8 mouse cellular contexts compared by ENCODE assay signal in genomic region chr5:73255321-73256251, GRCm38 (mm10). TPM values are rescaled to one million over a fixed set of nuclear protein-coding genes. Genes with fewer than 3 reads are reported as not detected.
DNase-seq lines count a peak whose midpoint lies in the region; ATAC-seq and TF ChIP-seq lines count a peak whose summit lies in the region.

No protein-coding gene starts in this region.

- peak overlapping the region; percentile 63 for H3K4me2 ChIP-seq in forebrain, embryonic 14.5 days (ENCODE audit: low read length)
- H3K4me2 ChIP-seq in lung, embryonic 14.5 days = peak overlapping the region; percentile 78

- H3K27ac ChIP-seq in MEL (ENCODE audit: control insufficient read depth, low read depth, low read length) = peak overlapping the region; percentile 86
- peak overlapping the region; percentile 96 for H3K27ac ChIP-seq in forebrain, embryonic 14.5 days (ENCODE audit: low read depth, low read length)
- peak overlapping the region; percentile 95 for H3K27ac ChIP-seq in lung, embryonic 14.5 days (ENCODE audit: low read depth)

- TF ChIP-seq RAD21 in MEL (IDR thresholded peaks at IDR 0.05; ENCODE audit: low read depth, low read length) = no peak

- 0 out of 4 replicates have a peak, but pooled peaks of 1 of the 2 experiments have one; percentile 12 for TF ChIP-seq POLR2A in MEL (IDR thresholded peaks at IDR 0.05; ENCODE audit: control insufficient read depth in 1 of 2, insufficient read depth in 1 of 2, low read depth in 1 of 2, low read length in 2 of 2, poor library complexity in 1 of 2)

- peaks cover 22 to 23% of the 10 kb centered on the region in 2 experiments for H3K4me1 ChIP-seq in MEL (ENCODE audit: control insufficient read depth in 1 of 2, insufficient read depth in 2 of 2, low read length in 2 of 2)
- H3K4me1 ChIP-seq in forebrain, embryonic 14.5 days (ENCODE audit: control insufficient read depth, insufficient read depth, low read length) = peaks cover 17% of the 10 kb centered on the region
- H3K4me1 ChIP-seq in lung, embryonic 14.5 days (ENCODE audit: insufficient read depth) = no peaks in the 10 kb centered on the region

- no peak for TF ChIP-seq EP300 in MEL (IDR thresholded peaks at IDR 0.05; ENCODE audit: low read depth in 1 of 2, low read length in 2 of 2)

- under 1% methylated on average over 60 of the region's 129 CpGs for WGBS in forebrain, embryonic 14.5 days
- WGBS in lung, embryonic 14.5 days = under 1% methylated on average over 99 of the region's 129 CpGs

- peak overlapping the region; percentile 95 to 96 for H3K4me3 ChIP-seq in MEL (ENCODE audit: control insufficient read depth in 1 of 2, insufficient read depth in 1 of 2, low read depth in 2 of 2, low read length in 2 of 2)
- peak overlapping the region; percentile 97 for H3K4me3 ChIP-seq in forebrain, embryonic 14.5 days (ENCODE audit: low read depth, low read length)
- peak overlapping the region; percentile 91 for H3K4me3 ChIP-seq in lung, embryonic 14.5 days (ENCODE audit: low read depth, low read length)

- intact Hi-C loops in heart, postnatal 10 days (cut with DNase I) = loop anchor here (2.0 kb wide), 3 partner anchors 25 to 123 kb away; partner anchors contain the start of gene Ociad1

- DNase-seq in MEL (ENCODE audit: low read depth, low spot score) = peak; percentile 73
- DNase-seq in cerebellum, adult 11 months = peak; percentile 56
- DNase-seq in forebrain, embryonic 14.5 days (ENCODE audit: low spot score) = peak; percentile 81
- peak; percentile 70 to 76 for DNase-seq in heart, postnatal 10 days
- DNase-seq in kidney, postnatal 4 days = peak; percentile 71 to 82
- DNase-seq in lung, embryonic 14.5 days = peak; percentile 82
- DNase-seq in ovary, adult 18-20 months (ENCODE audit: low spot score) = peak; percentile 32
- peak; percentile 47 to 55 for DNase-seq in thymus, postnatal 10 days (ENCODE audit: low spot score in 2 of 2)

- ATAC-seq in forebrain, embryonic 14.5 days = peak; percentile 70
- peak; percentile 51 for ATAC-seq in lung, embryonic 14.5 days (ENCODE audit: insufficient read depth)

- H3K36me3 ChIP-seq in MEL (ENCODE audit: control insufficient read depth in 1 of 2, insufficient read depth in 2 of 2, low read length in 2 of 2) = peaks cover 0 to 33% of the 10 kb centered on the region in 2 experiments; a peak in 2 of 4 replicates
- no peaks in the 10 kb centered on the region for H3K36me3 ChIP-seq in forebrain, embryonic 14.5 days (ENCODE audit: control insufficient read depth, insufficient read depth, low read length)
- no peaks in the 10 kb centered on the region for H3K36me3 ChIP-seq in lung, embryonic 14.5 days (ENCODE audit: insufficient read depth)

- peaks cover 35% of the 10 kb centered on the region for H3K79me2 ChIP-seq in MEL (ENCODE audit: control insufficient read depth, insufficient read depth, low read length, poor library complexity)

- peak overlapping the region; percentile 82 for H3K9ac ChIP-seq in MEL (ENCODE audit: control insufficient read depth, low read depth, low read length, poor library complexity, severe bottlenecking)
- H3K9ac ChIP-seq in forebrain, embryonic 14.5 days (ENCODE audit: low read length) = peak overlapping the region; percentile 92
- peak overlapping the region; percentile 79 for H3K9ac ChIP-seq in lung, embryonic 14.5 days

- no peaks in the 10 kb centered on the region for H3K27me3 ChIP-seq in MEL (ENCODE audit: control insufficient read depth in 1 of 2, insufficient read depth in 2 of 2, low read length in 2 of 2)
- H3K27me3 ChIP-seq in forebrain, embryonic 14.5 days (replicated peaks; ENCODE audit: control insufficient read depth, insufficient read depth, low read length) = no peaks in the 10 kb centered on the region
- H3K27me3 ChIP-seq in lung, embryonic 14.5 days (ENCODE audit: insufficient read depth, low read length) = no peaks in the 10 kb centered on the region

- no peak for TF ChIP-seq CTCF in MEL (IDR thresholded peaks at IDR 0.05 in 2 of 3, conservative IDR thresholded peaks at IDR 0.05 in 1 of 3; ENCODE audit: control insufficient read depth in 1 of 3, insufficient read depth in 1 of 3, low read depth in 2 of 3, low read length in 3 of 3, poor library complexity in 1 of 3, severe bottlenecking in 1 of 3)
- TF ChIP-seq CTCF in lung, embryonic 14.5 days (IDR thresholded peaks at IDR 0.05; ENCODE audit: low read depth) = no peak

- H3K9me3 ChIP-seq in MEL (replicated peaks; ENCODE audit: insufficient read depth, low read length) = no peaks in the 10 kb centered on the region
- no peaks in the 10 kb centered on the region for H3K9me3 ChIP-seq in forebrain, embryonic 14.5 days (replicated peaks; ENCODE audit: control insufficient read depth, low read length)
- H3K9me3 ChIP-seq in lung, embryonic 14.5 days (ENCODE audit: low read depth, low read length) = no peaks in the 10 kb centered on the region

TF ChIP-seq in MEL, 35 proteins besides CTCF, POLR2A, EP300 and RAD21:
- TF ChIP-seq HCFC1 (IDR thresholded peaks at IDR 0.05; ENCODE audit: low read depth, low read length) = 0 out of 2 replicates have a peak, but pooled peaks have one; percentile 46
- peak; percentile 34; the same call in 1 of the 2 replicates for TF ChIP-seq SIN3A (IDR thresholded peaks at IDR 0.05; ENCODE audit: low read length)
- TF ChIP-seq MAX (IDR thresholded peaks at IDR 0.05; ENCODE audit: low read length) = 0 out of 2 replicates have a peak, but pooled peaks have one; percentile 9
- no peak for TF ChIP-seq E2F4 (IDR thresholded peaks at IDR 0.05; ENCODE audit: borderline replicate concordance, low read depth, low read length)
- TF ChIP-seq UBTF (IDR thresholded peaks at IDR 0.05; ENCODE audit: borderline replicate concordance, insufficient read depth, low read depth, low read length) = 0 out of 2 replicates have a peak, but pooled peaks have one; percentile 75
- peak; percentile 46; the same call in 1 of the 2 replicates for TF ChIP-seq ELF1 (IDR thresholded peaks at IDR 0.05; ENCODE audit: low read depth, low read length)
- 0 out of 2 replicates have a peak, but pooled peaks have one; percentile 28 for TF ChIP-seq MYC (IDR thresholded peaks at IDR 0.05; ENCODE audit: low read depth, low read length)
- TF ChIP-seq TBP (IDR thresholded peaks at IDR 0.05; ENCODE audit: low read depth, low read length) = no peak
- TF ChIP-seq NRF1 (IDR thresholded peaks at IDR 0.05; ENCODE audit: insufficient read depth, low read depth, low read length, poor library complexity, severe bottlenecking) = 0 out of 2 replicates have a peak, but pooled peaks have one; percentile 0
TF ChIP-seq in MEL: peak in this region for 7.

RNA-seq across cellular contexts. Expression of gene Fryl, which starts 0.8 kb away (rescaled TPM):
- total RNA-seq in MEL (2012; rRNA removed) = 18.8 and 21.5 TPM in 2 replicates
- polyA plus RNA-seq in MEL (2012; ENCODE audit: insufficient read depth in 1 of 2, insufficient read length in 2 of 2, low read depth in 1 of 2, low replicate concordance in 2 of 2, missing spikeins in 1 of 2) = 100 to 1,000 TPM in 1 of 2 experiments, 10 to 100 TPM in 1; 39.7 to 188 TPM
- 32.4 and 35.6 TPM in 2 replicates for polyA plus RNA-seq in forebrain, embryonic 14.5 days (2014; fragmentation: Nextera tagmentation; extraction: Ambion mirVana)
- 10 to 100 TPM; 47.4 to 51.3 TPM for total RNA-seq in heart, postnatal 10 days (2021)
- polyA plus RNA-seq in lung, embryonic 14.5 days (2014; fragmentation: Nextera tagmentation; extraction: Ambion mirVana) = 21.4 and 22.6 TPM in 2 replicates

RNA-seq across cellular contexts. Expression of gene Ociad1, which starts 37.0 kb away (rescaled TPM):
- total RNA-seq in MEL (2012; rRNA removed) = 103 and 110 TPM in 2 replicates
- 100 to 1,000 TPM in 1 of 2 experiments, not detected in 1; 221 TPM for polyA plus RNA-seq in MEL (2012; ENCODE audit: insufficient read depth in 1 of 2, insufficient read length in 2 of 2, low read depth in 1 of 2, low replicate concordance in 2 of 2, missing spikeins in 1 of 2)
- polyA plus RNA-seq in forebrain, embryonic 14.5 days (2014; fragmentation: Nextera tagmentation; extraction: Ambion mirVana) = 196 and 211 TPM in 2 replicates
- 100 to 1,000 TPM; 264 TPM for total RNA-seq in heart, postnatal 10 days (2021)
- polyA plus RNA-seq in lung, embryonic 14.5 days (2014; fragmentation: Nextera tagmentation; extraction: Ambion mirVana) = 134 and 144 TPM in 2 replicates

Comparison
In these comparisons a context has a peak if more than half of its experiments do, and no peak if none do; other contexts are left out.
1. Peak in every context shown above with its lines: DNase-seq, ATAC-seq, H3K4me3 ChIP-seq and H3K27ac ChIP-seq.
2. DNase-seq: peak in every context shown above with its lines; median percentile 82 in lung, embryonic 14.5 days; 81 in forebrain, embryonic 14.5 days; 76 in kidney, postnatal 4 days; 73 in MEL; 73 in heart, postnatal 10 days; 56 in cerebellum, adult 11 months; 51 in thymus, postnatal 10 days; 32 in ovary, adult 18-20 months.